Mouse (Mus musculus) cerebellum, adult (tissue): ENCODE results near the gene Son.
"Not testable (repeated sequence)": the region's sequence is repeated elsewhere in the genome, so short reads cannot be mapped to it uniquely, and the experiment has no call there.

Source experiments
- ATAC-seq: cut with Nextera tagmentation; 2 replicates; pipeline ENCODE4 v1.9.2; 2017; ENCODE audit warnings: mild to moderate bottlenecking, moderate library complexity, mixed read lengths; ENCODE audit not compliant: insufficient number of reproducible peaks, low FRiP score, low TSS enrichment

Son gene

GRCm38 (mm10) chr16:91633641-91634040 lies 13.7 kb upstream of the Son start:
- no peak for ATAC-seq

- ATAC-seq = no peak
Measured at GRCm38 (mm10) chr16:91639161-91639560, 8.1 kb upstream of the Son start.

DNA sequence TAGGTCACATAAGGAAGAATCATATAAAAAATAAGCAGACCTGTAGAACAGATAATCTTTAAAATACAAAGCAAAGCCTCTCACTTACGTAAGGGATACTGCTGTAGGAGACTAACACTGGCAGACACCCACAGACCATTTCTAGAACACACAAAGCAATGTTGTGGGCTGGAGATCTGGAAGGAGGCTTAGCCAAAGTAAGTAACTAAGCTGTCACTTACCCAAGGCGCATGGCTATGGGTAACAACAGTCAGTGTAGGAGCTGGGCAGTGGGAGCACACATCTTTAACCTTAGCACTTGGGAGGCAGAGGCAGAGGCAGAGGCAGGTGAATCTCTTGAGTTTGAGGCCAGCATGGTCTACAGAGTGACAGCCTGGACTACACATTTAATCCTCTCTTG lies 7.7 kb upstream of the Son start:
- ATAC-seq = no peak

DNA sequence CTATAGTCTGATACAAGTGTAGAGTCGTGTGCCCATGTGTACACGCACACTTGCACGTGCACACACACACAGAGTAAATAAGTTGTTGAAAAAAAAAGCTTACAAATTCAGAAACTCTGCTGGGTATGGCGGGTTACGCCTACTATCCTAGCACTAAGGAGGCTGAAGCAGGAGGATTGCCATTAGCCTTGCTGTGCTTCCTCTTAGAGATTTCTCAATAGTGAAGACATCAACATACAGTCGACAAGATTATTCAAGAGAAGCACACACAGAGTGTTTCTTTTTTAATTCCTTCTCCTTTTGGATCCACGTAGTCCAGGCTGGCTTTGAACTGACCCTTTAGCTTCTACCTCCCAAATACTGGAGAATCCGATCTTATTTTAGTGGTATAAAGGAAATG lies 7.1 kb upstream of the Son start:
- no peak for ATAC-seq

DNA sequence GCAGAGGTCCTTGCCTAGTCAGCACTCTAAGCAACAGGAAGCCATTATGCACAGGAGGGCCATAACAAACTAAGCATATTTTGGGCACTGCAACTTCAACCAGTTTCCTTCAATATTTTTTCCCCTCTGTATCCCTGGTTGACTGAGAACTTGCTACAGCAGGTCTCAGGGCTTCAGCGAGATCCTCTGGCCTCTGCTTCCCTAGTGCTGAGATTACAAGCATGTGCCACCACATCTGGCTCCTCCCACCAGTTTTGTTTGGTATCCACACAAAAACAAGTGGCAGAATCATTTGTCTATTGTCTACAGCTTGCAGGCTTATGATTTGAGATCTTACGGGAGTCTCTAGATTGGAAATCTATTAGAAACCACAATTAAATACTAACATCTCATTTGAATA lies 2.4 kb upstream of the Son start:
- ATAC-seq = no peak

DNA sequence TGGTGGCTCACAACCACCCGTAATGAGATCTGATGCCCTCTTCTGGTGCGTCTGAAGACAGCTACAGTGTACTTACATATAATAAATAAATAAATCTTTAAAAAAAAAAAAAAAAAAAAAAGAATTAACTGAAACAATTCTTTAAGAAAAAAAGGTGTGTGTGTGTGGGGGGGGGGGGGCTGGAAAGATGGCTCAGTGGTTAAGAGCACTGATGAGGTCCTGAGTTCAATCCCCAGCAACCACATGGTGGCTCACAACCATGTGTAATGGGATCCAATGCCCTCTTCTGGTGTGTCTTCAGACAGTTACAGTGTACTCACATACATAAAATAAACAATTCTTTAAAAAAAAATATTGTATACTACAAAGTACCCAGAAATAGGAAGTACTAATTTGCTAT lies 1.9 kb upstream of the Son start:
- not testable (repeated sequence) for ATAC-seq

DNA sequence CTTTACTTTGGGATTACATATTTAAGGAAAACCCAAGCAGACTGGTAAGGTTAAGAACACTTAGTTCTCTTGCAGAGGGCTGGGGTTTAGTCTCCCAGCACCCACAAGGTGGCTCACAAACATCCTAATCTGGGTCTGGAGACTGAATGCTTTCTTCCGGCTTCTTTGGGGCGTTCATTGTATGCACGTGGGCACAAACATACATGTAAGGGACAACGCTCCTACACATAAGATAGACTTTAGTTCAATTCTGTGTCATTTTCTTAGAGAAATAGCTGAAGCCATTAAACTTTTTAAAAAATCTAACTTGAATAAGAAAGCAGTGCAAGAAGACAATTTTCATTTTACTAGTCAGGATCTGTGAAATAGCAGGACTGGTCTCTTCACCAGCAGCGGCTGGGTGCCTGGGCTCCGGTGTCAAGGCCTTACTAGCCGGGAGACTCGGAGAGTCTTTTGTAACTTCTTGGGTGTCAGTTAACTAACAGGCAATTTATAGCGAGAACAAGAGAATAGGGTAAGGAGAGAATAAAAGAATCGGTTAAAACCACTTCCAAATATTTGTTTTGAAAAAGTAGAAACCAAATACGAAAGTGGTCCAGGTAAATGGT lies 1.2 kb upstream of the Son start:
- no peak for ATAC-seq

DNA sequence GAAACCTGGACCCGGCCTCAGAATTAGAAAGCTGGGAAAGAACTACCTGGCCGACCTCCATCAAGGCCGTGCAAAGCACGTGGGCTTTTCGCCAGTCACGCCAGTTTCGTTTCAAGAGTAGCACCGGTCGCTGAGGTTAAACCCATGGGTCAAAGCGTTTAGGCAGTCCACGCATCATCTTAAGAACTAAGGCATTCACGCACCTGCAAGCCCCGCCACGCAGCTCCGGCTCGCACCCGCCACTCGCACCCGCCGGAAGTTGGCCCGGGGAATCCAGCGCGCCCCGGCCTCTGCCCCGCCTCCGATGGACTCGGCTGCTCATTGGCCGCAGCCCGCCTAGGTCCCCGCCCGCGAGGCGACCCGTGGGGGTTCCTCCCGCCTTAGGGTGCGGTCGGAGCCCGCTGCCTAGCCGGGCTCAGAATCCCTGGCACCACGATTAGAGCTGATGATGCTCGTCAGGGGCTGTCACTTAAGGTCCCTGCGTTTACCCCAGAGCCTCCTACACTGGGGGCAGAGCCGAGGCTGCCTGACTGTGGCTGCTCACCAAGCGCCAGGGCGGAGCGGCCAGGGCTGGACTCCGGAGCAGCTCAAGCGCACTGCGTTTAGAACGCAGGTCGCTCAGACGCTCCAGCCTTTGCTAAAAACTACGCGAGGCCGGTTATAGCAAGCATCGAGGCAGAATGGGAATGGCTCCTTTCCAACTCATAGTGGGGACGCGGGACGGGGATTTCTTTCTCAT lies 456 bp upstream of the Son start, which contains the start of gene Gart:
TSS of gene Gart (minus strand) at position 272 of the 739 bp plus-strand sequence.
- ATAC-seq = peak; percentile 91

GRCm38 (mm10) chr16:91648220-91648550 lies 879 bp downstream of the Son start:
- no peak for ATAC-seq

- ATAC-seq = no peak
Measured at GRCm38 (mm10) chr16:91649246-91649645, 1.9 kb downstream of the Son start.

DNA sequence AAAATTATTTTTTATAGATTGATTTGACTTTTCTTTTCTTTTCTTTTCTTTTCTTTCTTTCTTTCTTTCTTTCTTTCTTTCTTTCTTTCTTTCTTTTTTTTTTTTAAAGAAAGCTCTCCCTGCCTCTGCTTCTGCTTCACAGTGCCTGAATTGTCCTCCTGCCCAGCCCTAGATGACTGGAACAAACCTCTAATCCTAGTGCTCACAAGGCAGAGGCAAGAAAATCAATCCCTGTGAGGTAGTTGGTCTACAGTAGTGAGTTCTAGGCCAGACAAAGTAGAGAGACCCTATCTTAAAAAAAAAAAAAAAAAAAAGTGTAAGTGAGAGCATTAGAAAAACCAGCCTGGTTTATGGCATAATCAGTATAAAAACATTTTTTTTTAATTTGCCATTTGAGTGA lies 2.5 kb downstream of the Son start:
- ATAC-seq = no peak

- no peak for ATAC-seq
Measured at GRCm38 (mm10) chr16:91652191-91652590, 4.9 kb downstream of the Son start.

DNA sequence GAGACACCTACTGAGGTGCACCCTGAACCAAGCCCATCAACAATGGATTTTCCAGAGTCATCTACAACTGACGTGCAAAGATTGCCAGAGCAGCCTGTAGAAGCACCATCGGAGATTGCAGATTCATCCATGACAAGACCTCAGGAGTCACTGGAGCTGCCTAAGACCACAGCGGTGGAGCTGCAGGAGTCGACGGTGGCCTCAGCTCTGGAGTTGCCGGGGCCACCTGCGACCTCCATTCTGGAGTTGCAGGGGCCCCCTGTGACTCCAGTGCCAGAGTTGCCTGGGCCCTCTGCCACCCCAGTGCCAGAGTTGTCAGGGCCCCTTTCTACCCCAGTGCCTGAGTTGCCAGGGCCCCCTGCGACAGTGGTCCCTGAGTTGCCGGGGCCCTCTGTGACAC lies 8.0 kb downstream of the Son start:
- ATAC-seq = no peak

DNA sequence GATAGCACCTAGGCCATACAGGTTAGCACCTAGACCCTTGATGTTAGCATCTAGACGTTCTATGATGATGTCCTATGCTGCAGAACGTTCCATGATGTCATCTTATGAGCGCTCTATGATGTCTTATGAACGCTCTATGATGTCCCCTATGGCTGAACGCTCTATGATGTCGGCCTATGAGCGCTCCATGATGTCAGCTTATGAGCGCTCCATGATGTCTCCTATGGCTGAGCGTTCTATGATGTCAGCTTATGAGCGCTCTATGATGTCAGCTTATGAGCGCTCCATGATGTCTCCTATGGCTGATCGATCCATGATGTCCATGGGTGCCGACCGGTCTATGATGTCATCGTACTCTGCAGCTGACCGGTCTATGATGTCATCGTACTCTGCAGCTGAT lies 10.0 kb downstream of the Son start:
- no peak for ATAC-seq

- ATAC-seq = no peak
Measured at GRCm38 (mm10) chr16:91658471-91658870, 11.2 kb downstream of the Son start.

DNA sequence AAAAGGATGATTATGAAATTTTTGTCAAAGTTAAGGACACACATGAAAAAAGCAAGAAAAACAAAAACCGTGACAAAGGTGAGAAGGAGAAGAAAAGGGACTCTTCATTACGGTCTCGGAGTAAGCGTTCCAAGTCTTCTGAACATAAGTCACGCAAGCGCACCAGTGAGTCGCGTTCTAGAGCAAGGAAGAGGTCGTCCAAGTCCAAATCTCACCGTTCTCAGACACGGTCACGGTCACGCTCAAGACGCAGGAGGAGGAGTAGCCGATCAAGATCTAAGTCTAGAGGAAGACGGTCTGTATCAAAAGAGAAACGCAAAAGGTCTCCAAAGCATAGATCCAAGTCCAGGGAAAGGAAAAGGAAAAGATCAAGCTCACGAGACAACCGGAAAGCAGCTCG lies 12.5 kb downstream of the Son start:
- ATAC-seq = no peak

DNA sequence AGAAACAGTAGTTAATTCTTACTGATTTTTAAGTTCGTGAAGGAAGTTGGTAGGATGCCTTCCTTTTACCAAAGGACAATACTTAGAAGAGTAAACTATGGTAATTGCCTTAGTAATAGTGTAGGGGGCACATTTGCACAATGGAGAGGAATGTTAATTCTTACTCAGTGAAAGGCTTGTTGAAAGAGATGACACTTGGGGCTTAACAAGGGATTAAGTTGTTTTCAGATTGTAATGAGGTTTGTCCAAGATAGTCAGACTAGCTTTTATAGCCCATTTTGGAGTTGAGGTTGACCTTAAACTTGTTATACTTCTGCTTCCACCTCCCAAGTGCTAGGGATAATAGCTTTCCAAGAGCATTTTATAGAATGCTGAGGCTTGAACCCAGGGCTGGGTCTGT lies 14.1 kb downstream of the Son start:
- no peak for ATAC-seq

GRCm38 (mm10) chr16:91662336-91662735 lies 15.0 kb downstream of the Son start:
- ATAC-seq = no peak

- no peak for ATAC-seq
Measured at GRCm38 (mm10) chr16:91663795-91664194, 16.5 kb downstream of the Son start.

DNA sequence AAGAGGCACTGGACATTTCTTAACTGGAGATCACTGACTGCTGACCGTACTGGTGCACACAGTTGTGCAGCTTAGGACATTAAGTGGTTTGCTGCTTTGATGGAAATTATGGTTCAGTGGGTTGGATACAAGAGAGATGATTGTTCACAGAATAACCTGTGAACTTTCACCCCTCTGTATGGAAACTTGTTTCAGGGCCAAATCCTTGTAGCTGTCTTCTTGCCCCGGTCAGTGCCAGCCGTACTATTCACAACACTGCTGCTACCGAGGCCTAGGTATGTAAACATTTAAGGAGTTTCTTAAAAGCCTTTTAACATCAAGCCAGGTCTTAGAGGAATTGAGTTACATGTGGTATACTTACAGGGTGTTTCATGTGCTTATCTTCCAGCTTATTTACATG lies 27.2 kb downstream of the Son start:
- no peak for ATAC-seq

- no peak for ATAC-seq
Measured at GRCm38 (mm10) chr16:91678147-91678911, 31.0 kb downstream of the Son start.

GRCm38 (mm10) chr16:91680656-91681055 lies 33.4 kb downstream of the Son start:
- no peak for ATAC-seq
